Mouse (Mus musculus) gastrocnemius, adult 2 months (tissue): ENCODE measurements around the gene Lias. TPM values are rescaled to one million over a fixed set of nuclear protein-coding genes. Genes with fewer than 3 reads are reported as not detected.

Experiments
- DNase-seq: peaks from one replicate; pipeline ENCODE4 v3.0.0; 2022
- H3K27ac ChIP-seq: fragments of 200-600 bp; 2 replicates; pipeline ENCODE4 v1.8.1; 2022; ENCODE audit warnings: mild to moderate bottlenecking
- H3K4me3 ChIP-seq: fragments of 200-600 bp; 2 replicates; pipeline ENCODE4 v1.8.1; 2022; ENCODE audit warnings: mild to moderate bottlenecking, moderate library complexity
- CTCF ChIP-seq: fragments of 200-600 bp; IDR thresholded peaks from 2 replicates; pipeline ENCODE4 v1.8.1; 2022; ENCODE audit warnings: antibody characterized with exemption, mild to moderate bottlenecking, moderate library complexity
- intact Hi-C: fragments of 180-260 bp; cut with DNase I; formaldehyde crosslinking; loops from one replicate; pipeline ENCODE4 v1.15.1; 2025
- total RNA-seq, 2 experiments: library from RNA; stranded (reverse); gene quantifications; 2 replicates each; pipeline ENCODE4 v1.2.3; 2021

The Lias gene
- total RNA-seq, 2 experiments from 2014 or later: 38.8 to 41.3 TPM

DNA sequence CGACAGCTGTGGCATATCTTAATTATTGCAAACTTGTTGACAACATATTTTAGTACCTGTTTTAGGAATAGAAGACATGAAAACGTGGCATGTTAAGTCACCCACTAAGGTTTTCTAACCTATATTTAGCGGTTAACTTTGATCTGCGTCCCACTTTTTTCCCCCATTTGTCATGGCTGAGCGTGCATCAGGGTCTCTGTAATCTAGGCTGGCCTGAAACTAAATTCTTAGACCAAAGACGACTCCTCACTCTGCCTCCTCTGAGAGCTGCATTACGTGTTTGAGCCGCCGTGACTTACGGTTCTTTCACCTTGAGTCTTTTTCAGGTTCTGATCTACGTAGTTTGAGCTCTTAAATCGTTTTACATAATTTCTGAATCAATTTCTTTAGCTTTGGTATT lies 456 bp downstream of the Lias start:
- no peak for DNase-seq
- peak overlapping the region; percentile 93 for H3K4me3 ChIP-seq
- intact Hi-C loops: loop anchor here (1.0 to 5.0 kb wide), 2 partner anchors 56 to 101 kb away; partner anchors contain the start of genes Gm43552 and Rfc1
- TF ChIP-seq CTCF: no peak
- H3K27ac ChIP-seq: peak overlapping the region; percentile 96

DNA sequence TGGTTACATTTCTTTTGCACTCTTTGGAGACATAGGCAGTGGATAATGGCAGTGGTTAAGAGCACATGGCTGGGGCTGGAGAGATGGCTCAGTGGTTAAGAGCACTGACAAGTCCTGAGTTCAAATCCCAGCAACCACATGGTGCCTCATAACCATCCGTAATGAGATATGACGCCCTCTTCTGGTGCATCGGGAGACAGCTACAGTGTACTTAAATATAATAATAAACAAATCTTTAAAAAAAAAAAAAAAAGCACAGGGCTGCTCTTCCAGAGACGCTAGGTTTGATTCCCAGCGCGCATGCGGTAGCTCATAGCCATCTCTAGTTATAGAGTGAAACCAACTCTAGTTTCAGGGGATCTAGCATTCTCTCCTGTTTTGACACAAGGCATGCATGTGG lies 3.1 kb downstream of the Lias start:
- intact Hi-C loops: loop anchor here (5.0 kb wide), 1 partner anchor 98 kb away; the partner anchor contains the start of gene Gm43552
- DNase-seq: no peak
- no peak overlapping the region for H3K27ac ChIP-seq
- no peak overlapping the region for H3K4me3 ChIP-seq
- TF ChIP-seq CTCF: no peak

DNA sequence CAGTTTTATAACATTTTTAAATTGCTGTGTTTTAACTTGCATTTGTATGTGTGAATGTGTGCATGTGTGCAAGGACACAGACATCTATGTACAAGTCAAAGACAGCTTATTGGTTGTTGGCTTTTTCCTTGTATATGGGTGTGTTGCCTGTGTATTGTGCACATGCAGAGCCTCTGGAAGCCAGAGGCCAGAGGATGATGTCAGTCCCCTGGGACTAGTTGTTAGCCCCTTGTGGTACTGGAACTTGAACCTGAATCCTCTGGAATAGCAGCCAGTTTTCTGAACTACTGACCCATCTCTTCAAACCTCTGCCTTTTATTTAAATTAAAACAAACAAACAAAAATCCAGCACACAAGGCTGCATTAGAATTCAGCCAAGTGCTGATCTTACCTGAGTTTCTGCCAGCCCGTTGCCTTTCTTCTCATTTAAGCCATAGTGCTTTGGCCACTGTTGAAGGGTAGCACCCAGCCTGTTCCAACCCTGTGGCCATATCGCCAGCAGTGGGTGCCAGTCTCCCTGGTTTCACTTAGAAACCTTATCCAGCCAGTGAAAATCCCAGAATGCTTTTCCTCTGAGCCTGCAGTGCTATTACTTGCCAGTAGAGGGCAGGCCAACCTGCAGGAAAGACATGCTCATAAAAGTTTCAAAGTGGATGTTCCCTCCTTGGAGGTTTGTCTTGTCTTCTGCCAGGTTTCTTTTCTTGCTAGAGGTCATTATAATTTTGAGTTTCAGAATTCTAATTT lies 10.1 kb downstream of the Lias start:
- intact Hi-C loops: loop anchor here (1.0 to 10.0 kb wide), 3 partner anchors 136 to 295 kb away; partner anchors contain the start of genes Smim14 and Ube2k
- TF ChIP-seq CTCF: peak; percentile 99; the same call in 1 of the 2 replicates
- Histone ChIP-seq H3K27ac (peak overlapping the region; percentile 60), H3K4me3 (no peak overlapping the region)
- DNase-seq: peak; percentile 84

DNA sequence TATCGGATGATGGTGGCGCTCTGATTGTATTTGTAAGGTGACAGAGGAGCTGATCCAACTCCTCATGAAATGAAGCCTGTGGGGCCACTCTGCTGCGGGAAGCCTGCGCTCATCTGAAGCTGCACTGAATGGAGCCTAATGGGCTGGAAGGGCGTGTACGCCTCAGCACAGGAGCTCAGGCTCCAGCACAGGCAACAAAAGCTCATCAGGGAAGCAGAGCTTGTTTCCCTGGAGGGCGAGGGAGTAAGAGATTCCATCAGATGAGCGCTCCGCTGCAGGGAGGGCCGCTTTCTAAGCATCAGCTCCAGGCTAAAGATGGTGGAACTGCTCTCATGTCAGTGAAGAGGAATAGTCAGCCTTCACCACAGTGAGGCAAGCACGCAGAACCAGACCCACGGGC lies 16.7 kb downstream of the Lias start:
- Histone ChIP-seq H3K4me3 (no peak overlapping the region), H3K27ac (no peak overlapping the region)
- intact Hi-C loops: loop anchor here (10.0 kb wide), 1 partner anchor 227 kb away; no protein-coding TSS in a partner anchor
- DNase-seq: no peak
- no peak for TF ChIP-seq CTCF

DNA sequence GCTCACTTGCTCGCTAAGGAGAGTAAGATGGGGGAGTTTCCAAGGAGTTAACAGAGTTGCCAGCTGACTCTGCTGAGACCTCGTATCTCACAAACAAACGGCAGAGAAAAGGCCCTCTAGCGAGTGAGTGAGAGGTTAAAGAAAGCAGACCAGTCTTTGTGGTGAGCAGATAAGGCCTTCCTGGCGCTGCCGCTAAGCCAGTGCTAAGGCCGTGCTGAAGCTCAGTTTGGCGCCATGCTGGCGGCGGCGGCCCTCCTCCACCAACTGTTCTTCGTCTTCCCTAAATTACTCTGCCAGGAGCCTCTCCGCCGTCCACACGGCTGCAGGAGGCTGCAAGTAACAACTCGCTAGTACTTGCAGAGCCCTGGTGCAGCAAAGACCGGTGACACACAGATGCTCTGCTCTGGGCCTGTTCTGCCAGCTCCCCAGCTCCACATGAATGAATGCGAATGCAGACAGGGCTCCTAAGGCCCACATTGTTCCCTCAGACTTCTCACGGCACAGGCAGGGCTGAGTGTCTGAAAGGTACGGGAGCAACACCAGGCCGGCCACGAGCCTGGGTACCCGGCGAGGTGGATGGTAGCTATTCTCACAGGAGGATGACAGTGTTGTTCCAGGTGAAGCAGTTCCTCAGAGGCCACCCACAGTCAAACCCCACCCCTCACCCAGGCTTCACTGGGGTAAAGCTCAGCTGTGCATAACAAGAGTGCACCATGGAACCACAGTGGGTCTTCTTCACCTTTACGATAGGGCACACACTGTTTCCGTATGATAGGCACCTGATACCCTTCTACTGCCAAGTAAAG lies 24.6 kb downstream of the Lias start:
- H3K4me3 ChIP-seq: no peak overlapping the region
- TF ChIP-seq CTCF: no peak
- no peak for DNase-seq
- intact Hi-C loops: no loop called here
- H3K27ac ChIP-seq: no peak overlapping the region

DNA sequence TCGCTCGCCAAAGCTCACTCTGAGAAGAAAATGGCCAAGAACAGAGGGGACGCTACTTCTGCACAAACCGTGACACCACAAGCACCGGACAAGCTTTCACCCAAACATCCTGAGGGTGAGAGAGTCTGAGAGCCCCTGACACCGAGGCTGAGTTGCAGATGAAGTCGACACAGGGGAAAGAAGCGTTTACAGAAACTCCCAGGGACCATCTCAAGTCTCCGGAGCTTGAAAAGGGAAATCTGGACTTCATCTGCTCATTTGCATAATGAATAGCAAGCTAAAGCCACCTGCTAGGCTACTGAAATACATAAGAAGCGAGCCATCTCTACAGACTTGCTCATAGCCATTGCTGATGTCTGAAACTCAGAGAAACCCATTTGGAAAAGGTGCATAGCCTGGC lies 27.8 kb downstream of the Lias start:
- intact Hi-C loops: no loop called here
- no peak for TF ChIP-seq CTCF
- H3K27ac ChIP-seq: no peak overlapping the region
- DNase-seq: no peak
- H3K4me3 ChIP-seq: no peak overlapping the region

DNA sequence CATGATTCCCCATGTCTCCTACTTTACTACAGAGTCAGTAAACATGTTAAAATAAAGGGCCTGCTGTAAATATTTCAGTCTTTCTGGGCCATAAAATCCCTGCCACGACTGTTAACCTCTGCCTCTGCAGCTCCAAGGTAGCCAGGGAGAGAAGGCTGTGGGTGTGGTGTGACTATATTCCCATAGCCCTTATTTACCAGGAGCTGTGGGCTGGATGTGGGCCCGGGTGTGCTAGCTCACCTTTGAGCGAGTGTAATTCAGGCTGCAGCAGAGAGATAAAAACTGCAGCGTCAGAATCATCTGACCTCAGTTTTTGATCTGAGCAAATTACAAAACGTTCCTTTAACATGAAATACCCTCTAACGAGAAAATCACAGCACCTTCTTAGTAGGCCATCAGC lies 29.5 kb downstream of the Lias start:
- intact Hi-C loops: no loop called here
- Histone ChIP-seq H3K27ac (no peak overlapping the region), H3K4me3 (no peak overlapping the region)
- no peak for TF ChIP-seq CTCF
- no peak for DNase-seq

DNA sequence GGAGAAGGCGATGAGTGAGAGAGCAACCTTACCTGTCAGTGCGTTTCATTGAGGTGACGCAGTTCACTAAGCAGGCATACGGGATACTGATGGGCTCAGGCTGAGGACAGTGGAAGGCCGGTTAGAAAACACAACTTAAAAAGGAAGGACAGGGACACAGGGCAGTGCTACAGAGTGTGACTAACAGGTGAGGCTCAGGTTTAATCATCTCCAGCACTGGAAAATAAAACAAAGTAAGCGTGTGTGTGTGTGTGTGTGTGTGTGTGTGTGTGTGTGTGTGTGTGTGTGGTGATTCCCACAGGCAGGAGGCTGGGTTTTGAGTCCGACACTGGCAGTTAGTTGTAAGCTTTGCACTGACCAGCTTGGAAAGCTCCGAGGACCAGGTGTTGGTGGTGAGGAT lies 31.5 kb downstream of the Lias start:
- DNase-seq: no peak
- intact Hi-C loops: no loop called here
- Histone ChIP-seq H3K4me3 (no peak overlapping the region), H3K27ac (no peak overlapping the region)
- no peak for TF ChIP-seq CTCF

DNA sequence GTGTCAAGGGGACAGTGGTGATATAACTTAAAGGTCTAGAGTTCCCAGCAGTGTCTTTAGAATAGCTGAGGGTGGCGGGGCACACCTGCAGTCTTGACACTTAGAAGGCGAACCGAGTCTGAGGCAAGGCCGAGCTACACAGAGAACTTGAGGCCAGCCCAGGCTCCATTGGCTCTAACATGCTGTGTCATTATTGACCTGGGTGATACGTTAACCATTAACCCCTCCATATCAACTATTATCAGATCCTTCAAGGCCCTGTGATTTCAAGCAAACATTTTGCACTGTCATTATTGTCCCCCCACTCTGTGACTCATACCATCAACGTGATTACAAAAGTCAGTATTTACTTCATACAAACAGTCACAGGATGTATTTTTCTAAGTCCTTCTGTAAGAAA lies 32.9 kb downstream of the Lias start:
- DNase-seq: no peak
- no peak overlapping the region for H3K4me3 ChIP-seq
- H3K27ac ChIP-seq: no peak overlapping the region
- TF ChIP-seq CTCF: no peak
- intact Hi-C loops: no loop called here

DNA sequence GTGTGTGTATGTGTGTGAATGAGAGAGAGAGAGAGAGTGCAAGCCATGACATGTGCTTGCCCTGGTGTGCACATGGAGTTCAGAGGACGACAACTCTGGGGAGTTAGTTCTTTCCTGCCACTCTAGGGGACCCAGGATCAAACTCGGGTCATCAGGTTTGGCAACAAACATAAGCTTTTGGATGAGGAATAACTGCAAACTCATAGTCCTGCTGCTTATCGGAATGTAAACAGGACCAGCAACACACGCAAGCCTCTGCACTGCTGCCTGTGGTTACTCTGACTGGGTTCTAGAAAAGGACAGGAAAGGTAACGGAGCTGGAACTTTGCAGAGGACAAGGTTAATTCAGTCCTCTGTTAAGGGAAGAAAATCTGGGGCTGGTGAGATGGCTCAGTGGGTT lies 34.0 kb downstream of the Lias start:
- no peak overlapping the region for H3K4me3 ChIP-seq
- DNase-seq: no peak
- no peak for TF ChIP-seq CTCF
- no peak overlapping the region for H3K27ac ChIP-seq
- intact Hi-C loops: no loop called here

DNA sequence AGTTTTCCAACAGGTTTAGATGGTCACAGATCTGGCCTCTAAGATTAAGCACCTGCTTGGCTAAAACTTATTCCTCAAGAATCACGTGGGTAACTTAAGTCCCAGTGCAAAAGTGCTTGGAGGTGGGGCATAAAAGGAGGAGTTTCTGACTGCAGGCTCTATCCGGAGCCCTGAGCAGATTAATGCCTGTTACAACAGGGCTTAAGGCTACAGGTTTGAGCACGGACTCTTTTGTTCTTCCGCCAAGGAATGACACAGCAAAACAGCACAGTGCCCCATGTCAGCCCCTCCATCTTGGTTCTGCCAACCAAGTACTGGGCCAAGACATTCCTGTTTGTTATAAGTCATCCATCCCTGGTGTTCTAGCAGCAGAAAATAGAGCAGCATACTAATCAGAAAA lies 37.0 kb downstream of the Lias start:
- DNase-seq: no peak
- intact Hi-C loops: no loop called here
- no peak overlapping the region for H3K27ac ChIP-seq
- H3K4me3 ChIP-seq: no peak overlapping the region
- no peak for TF ChIP-seq CTCF

DNA sequence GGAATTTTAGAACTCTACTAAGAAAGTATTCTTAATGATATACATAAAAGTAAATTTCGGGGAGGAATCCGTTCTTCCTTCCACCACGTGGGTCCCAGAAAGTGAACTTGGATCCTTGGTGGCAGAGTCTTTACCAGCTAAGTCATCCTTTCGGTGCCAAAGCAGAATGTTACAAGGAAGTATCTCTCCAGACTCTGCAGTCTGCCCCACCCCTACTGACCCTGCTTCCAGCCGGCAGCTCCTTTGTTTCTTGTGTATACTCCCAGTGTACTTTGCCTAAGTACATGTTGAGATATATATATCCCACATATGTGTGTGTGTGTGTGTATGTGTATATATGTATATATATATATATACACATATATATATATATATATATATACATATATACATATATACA lies 38.1 kb downstream of the Lias start:
- DNase-seq: no peak
- TF ChIP-seq CTCF: no peak
- intact Hi-C loops: no loop called here
- Histone ChIP-seq H3K27ac (no peak overlapping the region), H3K4me3 (no peak overlapping the region)
